Mouse (Mus musculus): ENCODE measurements around the gene Il1rap. TPM values are rescaled to one million over a fixed set of nuclear protein-coding genes. Genes with fewer than 3 reads are reported as not detected.

Gene Il1rap
- total RNA-seq, 2 experiments from 2014 or later: 3.0 to 9.5 TPM

DNA sequence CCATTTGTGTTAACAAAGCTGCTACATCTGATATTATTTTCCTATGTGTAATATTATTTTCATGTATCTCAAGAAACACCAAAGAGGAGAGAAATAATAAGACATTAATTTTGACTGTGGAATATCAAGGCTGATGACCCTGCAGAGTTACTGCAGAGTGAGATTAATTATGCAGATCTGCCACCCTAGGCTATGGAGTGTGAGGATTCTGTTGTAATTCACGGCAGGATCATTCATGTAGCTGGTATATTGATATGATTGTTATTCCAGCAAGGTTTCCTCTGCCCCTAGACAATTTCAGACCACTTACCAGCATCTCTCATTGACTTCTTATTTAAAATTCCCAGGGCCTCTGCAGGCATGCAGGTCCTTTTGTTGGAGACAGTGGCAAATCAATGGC lies 29.0 kb downstream of the Il1rap start:
- no peak for DNase-seq (ENCODE audit: low spot score in 2 of 2)

DNA sequence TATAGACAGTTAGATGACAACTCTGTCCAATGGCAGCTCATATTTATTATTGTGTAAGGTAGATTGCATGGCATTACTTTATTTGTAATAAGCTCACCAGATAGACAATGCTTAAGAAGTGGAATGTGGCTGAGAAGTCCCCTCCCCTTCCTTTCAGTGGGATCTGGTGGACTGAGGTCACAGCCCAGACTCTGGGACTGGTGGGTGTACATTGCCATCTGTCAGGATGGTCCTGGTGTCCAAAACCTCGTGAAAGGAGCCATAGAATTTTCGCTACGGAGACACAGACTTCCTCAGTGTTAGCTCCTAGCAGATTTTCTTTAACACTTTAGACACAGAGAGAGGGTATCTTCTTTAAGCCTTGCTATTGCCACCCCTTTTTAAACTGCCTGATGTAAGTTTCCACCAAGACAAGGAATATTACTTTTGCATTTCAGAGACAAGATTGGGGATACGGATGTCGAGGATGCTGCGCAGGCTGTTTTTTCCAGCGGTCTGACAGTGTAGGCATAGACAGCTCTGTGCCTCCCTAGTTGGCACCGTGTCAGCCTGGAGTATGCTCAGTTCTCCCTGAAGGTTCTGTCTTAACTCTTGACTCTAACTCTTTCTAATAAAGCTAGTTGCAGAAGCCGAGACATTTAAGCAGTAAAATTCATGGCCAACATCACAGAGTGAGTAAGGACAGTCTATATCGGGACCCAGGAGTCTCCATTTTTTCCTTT lies 31.2 kb downstream of the Il1rap start:
- DNase-seq (ENCODE audit: low spot score in 2 of 2): no peak

DNA sequence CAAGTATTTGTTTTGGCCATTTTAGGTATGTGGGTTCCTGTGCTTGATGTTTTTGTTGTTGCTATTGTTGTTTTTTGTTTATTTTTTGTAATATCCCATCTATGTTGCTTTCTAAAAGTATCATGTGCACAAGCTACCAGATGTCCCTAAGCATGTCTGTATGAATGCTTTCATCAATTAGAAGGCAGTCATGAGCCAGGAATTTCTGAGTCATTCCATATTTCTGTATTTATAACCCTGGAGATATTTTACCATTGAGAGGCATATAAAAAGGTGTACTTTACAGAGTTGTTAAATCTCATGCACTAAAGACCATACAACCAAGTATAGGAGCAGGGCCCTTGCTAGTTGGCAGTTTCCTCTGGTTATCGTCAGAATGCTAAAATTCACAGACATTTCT lies 41.6 kb downstream of the Il1rap start:
- no peak for DNase-seq (ENCODE audit: low spot score in 2 of 2)

DNA sequence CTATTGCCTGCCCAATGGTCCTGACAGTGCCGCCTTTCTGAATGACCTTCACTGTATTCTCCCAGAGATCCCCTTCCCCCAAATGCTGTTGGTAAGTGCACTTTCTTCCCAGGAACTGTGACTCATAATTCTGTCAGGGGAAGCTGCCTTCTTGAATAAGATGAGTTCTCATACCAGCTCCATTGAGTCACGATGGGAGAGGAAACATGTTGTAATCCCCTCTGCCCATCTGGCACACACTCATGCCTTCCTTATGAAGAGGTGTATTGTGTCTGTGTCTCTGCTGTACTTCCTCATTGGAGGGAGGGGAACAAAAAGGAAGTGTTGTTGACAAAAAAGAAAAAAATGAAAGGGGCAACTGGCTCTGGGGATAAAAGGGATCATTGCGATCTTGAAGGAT lies 44.6 kb downstream of the Il1rap start:
- no peak for DNase-seq (ENCODE audit: low spot score in 2 of 2)

DNA sequence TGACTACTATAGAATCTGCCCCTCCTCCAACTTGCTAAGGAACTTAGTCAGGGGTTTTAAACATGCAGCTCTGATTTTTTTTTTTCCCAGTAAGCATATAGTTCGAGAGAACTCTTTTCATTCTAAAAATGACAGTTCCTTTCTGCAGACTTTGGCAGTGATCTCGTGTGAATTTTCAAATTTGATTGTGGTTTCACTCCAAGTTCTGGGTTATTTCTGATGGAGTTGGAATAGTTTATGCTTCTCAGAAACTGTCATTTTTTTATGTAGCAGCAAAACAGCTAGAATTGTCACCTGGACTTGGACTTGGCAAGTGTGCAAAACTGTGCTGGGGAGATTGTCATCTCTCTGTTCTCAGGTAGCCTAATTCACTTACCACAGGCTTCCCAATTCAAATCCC lies 53.3 kb downstream of the Il1rap start:
- no peak for DNase-seq (ENCODE audit: low spot score in 2 of 2)

DNA sequence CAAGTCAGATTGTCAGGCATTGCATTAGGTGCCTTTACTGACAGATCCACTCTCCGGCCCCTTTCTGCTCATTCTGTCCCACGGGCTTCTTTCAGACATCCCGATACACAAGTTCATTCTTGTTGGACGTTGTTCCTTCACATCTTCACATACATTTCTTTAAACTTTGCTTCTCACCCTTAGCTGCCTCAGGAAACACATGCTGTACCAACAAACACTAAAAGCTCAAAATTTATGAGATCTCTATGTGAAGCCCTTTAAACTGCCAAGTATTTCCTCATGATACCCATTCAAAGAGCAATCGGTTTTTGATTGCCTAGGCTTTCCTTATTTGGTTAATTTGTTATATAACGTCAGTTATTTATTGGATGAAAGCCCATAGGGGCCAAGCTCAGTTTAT lies 61.6 kb downstream of the Il1rap start:
- no peak for DNase-seq (ENCODE audit: low spot score in 2 of 2)

DNA sequence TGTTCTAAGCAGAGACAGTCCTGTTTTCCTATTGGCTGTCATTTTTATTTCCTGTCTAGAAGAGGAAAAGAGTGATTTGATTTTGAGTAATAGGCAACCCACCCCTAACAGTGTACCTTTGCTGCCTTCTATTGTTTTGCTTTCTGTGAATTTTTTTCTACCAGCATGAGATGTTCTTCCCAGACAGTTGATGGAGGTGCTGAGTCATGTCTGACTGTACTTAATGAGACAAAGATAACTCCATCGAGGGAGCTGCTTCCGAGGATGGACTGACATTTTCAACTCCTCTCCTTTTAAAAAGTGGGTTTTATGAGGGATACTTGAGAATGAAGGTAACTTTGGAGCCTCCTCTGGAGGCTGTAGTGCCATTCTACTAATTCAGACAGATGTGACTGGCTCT lies 64.6 kb downstream of the Il1rap start:
- DNase-seq (ENCODE audit: low spot score in 2 of 2): no peak

DNA sequence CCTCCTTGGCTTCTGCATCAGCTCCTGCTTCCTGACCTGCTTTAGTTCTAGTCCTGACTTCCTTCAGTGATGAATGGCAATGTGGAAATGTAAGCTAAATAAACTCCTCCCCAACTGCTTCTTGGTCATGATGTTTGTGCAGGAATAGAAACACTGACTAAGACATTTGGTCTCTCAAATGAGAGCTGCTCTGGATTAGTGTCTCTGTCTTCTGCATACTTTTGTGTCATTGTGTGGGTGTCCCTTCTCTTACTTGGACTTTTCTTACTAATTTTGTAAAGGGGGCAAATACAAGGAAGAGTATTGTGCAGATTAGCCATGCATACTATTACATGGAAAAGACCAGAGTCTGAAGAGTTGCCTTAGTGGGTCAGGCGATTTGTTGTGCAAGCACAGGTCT lies 65.5 kb downstream of the Il1rap start:
- DNase-seq (ENCODE audit: low spot score in 2 of 2): no peak

DNA sequence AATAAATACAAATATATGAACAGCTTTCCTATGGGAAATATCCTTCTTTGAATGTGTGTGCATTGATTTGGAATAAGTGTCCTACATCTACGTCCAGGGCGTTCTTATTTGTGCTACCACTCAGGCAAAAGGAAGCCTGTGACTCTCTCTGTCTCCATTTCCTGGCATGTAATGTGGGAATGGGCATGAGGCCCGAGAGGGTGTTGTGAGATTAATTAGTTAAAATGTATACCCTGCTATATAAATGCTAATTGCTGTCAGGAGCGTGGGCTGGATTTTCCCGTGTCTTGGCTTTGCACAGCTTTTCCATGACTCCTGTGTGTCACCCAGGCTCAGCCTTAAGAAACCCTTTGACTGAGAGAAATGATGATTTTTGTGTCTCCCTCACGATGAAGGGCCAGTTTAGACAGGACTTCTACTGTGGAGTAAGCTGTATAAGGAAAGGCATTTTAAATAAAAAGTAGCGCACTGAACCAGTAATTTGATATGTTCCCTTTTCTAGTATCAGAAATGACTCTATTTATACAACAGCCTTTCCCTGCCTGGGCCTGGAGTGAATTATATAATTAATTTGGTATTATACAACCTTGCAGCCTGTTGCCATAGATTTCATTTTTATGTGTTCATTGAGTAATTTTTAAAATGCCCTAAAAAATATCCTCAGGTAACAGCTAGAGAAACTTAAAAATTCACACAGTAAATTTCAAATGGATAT lies 81.4 kb downstream of the Il1rap start:
- no peak for DNase-seq (ENCODE audit: low spot score in 2 of 2)

DNA sequence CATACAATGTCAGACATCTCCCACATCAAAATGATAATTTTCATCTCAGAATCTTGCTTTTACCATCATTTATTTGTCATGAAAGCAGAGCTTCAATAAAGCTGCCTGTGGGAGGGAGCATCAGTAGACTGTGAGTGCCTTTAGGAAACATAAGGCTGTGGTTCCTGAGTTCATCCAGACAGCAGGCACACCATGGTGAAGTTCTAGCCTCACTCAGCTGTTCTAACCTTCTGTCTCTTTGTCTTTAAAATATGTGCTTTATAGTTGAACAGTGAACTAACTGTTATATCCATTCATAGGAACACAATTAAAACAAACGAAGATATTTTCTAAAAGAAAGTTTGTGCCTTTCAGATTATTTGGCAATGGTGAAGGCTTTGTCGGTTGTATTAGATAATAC lies 84.9 kb downstream of the Il1rap start:
- DNase-seq (ENCODE audit: low spot score in 2 of 2): no peak

DNA sequence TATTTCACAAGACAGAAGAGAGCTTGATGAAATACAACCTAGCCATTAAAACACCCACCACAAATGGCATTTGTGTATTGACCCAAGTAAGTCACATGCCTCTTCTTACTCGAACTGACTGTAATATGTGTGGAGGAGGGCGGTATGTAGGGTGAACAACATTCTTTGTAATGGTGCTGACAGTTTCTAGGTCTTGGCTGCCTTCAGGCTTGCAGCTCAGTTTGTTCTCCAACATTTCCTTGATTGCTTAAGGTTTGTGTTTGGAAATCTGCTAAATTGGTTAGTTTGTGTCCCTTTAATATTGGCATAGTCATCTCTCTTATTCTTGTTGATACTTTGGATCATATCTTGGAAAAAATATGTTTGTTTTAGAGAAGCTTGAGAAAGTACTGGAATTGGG lies 87.6 kb downstream of the Il1rap start:
- DNase-seq (ENCODE audit: low spot score in 2 of 2): no peak

DNA sequence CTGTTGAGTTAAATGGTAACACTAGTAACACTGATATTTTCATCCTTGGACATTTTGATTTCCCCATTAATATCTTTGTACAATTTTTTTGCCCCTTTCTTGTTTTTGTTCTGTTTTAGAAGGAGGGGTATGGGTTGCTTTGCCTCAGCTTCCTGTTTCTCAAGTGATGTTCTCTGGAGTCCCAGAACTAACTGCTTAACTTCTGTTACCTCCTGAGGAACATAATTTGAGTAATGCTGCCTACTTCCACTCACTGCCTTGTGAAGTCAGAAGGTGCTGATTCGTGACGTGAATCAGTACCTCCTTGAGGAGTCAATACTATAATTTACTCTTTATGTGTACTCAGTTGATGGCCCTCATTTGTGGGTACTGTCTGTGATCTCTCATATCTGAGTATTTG lies 98.9 kb downstream of the Il1rap start:
- DNase-seq (ENCODE audit: low spot score in 2 of 2): no peak

DNA sequence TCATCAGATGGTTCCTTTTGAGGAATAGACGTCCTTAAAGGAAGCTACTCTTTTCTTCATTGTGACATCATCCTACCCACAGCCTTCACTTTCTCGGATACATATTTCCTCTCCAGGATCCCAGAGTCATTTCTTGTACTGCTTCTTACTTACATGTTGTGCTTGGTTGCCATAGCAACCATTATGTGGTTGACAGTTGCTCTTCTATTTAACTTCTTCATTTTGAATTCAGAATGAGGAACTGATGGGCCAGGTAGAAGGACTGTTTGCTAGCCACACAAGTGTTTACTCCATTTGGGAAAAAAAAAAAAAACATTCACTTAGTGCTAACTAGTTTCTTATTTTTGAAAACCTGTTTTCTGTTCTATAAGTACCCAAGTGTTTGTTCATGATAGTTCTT lies 108.3 kb downstream of the Il1rap start:
- no peak for DNase-seq (ENCODE audit: low spot score in 2 of 2)

DNA sequence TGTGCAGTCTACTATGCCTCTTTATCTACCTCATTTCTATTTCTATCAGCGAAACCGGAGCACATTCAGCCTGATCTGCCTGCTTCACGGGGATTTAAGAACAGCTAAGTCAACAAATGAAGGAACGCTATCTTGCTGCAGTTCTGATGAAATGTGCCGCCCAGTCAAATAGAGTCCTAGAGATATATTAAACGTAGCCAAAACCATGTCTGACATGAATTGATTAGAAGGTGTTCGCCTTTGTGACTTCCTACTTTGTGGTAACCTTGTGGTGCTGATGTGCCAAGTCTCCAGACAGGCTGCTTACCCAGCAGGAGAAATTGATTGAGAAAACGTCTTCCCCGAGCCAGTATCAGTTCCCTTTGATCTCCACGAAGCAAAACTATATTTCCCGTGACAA lies 109.8 kb downstream of the Il1rap start:
- no peak for DNase-seq (ENCODE audit: low spot score in 2 of 2)

DNA sequence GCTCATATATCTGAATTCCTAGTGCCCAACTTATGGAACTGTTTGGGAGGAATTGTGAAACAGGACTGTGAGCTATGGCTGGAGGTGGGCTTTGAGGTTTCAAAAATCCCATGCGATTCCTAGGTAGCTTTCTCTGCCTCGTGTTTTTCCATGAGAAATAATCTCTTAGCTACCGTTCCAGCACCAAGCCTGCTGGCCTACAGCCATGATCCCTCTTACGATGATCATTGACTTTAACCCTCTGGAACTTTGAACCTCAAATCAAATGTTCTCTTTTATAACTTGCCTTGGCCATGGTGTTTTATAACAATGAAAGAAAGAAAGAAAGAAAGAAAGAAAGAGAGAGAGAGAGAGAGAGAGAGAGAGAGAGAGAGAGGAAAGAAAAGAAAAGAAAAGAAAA lies 116.6 kb downstream of the Il1rap start:
- no peak for DNase-seq (ENCODE audit: low spot score in 2 of 2)

DNA sequence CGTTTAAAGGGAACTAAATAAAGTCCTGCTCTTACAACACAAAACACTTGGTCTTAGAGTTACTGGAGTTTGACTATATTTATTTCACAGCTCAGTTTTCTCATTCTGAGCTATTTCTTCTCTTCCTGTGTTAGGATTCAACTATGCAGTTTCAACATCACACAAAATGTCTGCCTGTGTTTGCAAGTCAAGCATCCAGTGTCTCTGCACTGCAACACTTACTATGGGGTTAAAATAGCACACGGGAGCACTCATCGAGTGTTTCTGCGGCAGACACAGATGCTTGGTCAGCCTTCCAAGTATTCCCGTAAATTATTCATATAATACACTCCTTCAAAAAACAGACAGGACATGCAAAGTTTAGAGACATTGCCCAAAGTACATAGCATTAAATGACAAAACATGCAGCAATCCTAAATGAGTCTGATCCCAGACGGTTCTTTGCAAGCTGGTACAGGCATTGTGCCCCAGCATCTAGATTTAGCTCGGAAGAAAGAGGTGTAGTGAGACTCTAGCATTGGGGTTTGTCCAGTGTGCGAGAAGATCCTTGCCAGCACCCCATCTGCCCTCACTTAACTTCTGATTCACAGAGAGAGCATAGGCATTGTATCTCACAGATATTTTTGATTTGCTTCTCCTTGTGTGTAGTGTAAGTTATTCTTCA lies 119.1 kb downstream of the Il1rap start:
- DNase-seq (ENCODE audit: low spot score in 2 of 2): no peak

DNA sequence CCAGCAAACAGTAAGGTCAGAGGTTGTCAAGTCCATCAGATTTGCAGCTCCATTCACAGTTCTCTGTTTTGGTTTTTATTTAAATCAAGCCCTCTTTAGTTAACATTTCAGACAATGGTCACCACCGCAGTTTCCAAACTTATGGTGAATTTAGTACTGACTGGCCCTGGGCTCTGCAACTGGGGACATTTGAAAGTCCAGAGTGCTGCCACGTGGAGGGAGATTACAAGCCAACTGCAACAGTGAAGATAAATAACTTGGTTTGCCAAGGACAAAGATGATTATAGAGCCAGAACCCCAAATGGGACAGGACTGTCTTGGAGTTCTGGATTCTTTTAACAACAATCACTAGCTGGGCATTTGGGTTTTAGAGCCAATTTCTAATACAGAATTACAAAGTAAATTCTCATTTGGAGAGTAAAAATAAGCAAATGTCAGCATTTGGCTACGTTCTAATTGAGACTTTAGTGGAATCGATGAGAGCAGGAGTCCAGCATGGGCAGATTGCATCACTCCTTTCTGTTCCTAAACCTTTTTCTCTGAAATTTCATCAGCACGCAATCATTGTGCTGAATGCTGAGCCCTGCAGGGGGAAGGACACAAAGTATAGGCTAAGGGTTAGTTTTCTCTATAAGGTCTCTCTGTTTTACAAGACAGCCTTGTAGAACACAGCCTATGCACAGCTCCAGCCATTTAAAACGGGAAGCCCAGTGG lies 124.3 kb downstream of the Il1rap start:
- DNase-seq (ENCODE audit: low spot score in 2 of 2): no peak

DNA sequence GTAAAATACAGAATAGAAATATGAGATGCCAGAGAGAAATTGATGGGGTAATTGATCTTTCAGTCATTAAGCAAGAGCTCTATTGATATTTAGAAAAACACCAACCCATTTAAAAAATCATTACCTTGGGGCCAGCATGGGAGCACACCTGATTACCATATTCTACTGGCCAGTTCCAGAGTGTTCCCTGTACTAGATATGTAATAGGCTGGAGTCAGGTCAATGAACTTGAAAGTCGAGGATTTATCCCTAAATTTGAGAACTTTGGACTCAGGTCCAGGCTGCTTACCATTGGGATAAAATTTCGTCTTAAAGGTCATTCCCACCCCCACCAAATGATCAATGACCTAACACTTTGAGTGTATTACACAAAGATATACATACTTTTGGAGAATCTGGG lies 125.0 kb downstream of the Il1rap start:
- no peak for DNase-seq (ENCODE audit: low spot score in 2 of 2)

DNA sequence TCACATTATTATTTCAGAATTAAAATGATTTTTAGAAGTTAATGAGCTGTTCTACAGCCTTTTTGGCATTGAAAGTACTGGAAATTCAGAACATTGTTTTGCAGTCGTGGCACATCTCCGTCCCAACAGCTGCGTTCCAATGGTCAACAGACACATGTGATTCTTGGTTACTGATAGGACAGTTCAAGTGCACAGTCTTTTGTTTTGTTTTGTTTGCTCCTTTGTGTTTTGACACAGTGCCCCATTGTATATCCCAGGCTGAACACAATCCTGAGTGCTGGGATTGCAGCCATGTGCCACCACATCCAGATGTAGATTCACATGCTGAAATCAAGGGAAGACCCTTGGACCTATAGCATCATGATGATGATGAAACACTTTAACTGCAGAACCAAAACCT lies 129.4 kb downstream of the Il1rap start:
- no peak for DNase-seq (ENCODE audit: low spot score in 2 of 2)

DNA sequence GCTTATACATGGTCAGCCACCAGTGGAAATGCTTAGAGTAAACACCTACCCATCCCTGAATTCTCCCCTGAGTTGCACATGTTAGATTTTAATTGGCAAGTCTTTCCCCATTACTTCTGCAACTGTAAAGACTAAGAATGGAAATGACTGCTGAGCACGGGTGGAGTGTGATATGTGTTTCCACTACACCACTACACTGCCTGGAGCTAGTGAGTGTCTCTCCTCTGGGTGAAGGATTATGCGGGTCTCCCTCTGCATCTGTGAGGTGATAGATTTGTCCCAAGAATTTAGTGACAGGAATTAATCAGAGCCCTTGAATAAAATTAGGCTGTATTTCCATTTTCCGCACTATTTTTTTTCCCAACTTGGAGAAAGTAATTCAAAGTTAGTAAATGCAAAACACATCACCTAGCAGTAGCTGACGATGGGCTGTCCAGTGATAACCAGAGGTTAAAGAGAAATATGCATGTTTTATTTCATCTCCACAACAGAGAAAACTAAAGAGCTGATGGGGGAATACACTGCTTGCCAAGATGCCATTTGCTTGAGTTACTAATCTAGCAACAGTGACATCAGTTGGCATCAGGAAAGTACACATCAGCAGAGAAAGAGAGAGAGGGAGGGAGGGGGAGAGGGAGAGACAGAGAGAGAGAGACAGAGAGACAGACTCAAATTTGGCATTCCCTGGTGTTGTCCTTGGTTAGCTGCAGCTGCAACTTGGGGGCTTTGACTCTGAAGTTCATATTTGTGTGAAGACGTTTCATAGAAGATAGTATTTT lies 132.2 kb downstream of the Il1rap start:
- no peak for DNase-seq (ENCODE audit: low spot score in 2 of 2)

DNA sequence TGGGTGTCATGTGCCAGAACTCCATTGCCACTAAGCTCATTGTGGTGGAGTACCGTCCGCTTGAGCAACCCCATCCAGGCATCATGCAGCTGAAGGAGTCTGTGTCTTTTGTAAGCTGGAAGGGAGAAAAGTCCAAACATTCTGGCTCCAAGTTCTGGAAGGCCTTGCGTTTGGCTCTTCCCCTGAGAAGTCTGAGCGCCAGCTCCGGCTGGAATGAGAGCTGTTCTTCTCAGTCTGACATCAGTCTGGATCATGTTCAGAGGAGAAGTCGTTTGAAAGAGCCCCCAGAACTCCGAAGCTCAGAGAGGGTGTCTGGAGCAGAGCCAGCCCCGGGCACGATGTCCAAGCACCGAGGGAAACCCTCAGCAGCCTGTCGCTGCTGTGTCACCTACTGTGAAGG lies 141.0 kb downstream of the Il1rap start:
- no peak for DNase-seq (ENCODE audit: low spot score in 2 of 2)

Measured in adrenal gland, adult 18-20 months (tissue).